Mouse (Mus musculus) testis, adult 2 months (tissue): ENCODE measurements at regions not wholly inside any gene's neighbourhood (a gene's known extent, or its start where the extent isn't known, plus 50 kb on each side); places are given as distances from the start of the nearest gene placed in this dataset.

Experiments used
- H3K27ac ChIP-seq: fragments of 200-500 bp; 2 replicates; pipeline ENCODE4 v1.5.1; 2012; ENCODE audit warnings: low read depth, low read length; ENCODE audit not compliant: control insufficient read depth, insufficient read depth
- H3K27me3 ChIP-seq: fragments of 200-500 bp; 2 replicates; pipeline ENCODE4 v1.6.1; 2012; ENCODE audit warnings: mild to moderate bottlenecking, low read length, moderate library complexity; ENCODE audit not compliant: control insufficient read depth, insufficient read depth
- H3K36me3 ChIP-seq: fragments of 200-500 bp; 2 replicates; pipeline ENCODE4 v1.6.1; 2012; ENCODE audit warnings: mild to moderate bottlenecking, low read length; ENCODE audit not compliant: control insufficient read depth, insufficient read depth
- H3K4me1 ChIP-seq: fragments of 200-500 bp; 2 replicates; pipeline ENCODE4 v1.6.1; 2012; ENCODE audit warnings: low read length; ENCODE audit not compliant: control insufficient read depth, insufficient read depth
- H3K4me3 ChIP-seq: fragments of 200-500 bp; 2 replicates; pipeline ENCODE4 v1.5.1; 2012; ENCODE audit warnings: low read depth, mild to moderate bottlenecking, low read length, moderate library complexity, mixed read lengths; ENCODE audit not compliant: control insufficient read depth
- CTCF ChIP-seq: fragments of 200-500 bp; IDR thresholded peaks from 2 replicates; pipeline ENCODE4 v1.5.1; 2012; ENCODE audit warnings: low read depth, mild to moderate bottlenecking, inconsistent platforms, low read length, moderate library complexity; ENCODE audit not compliant: control insufficient read depth, insufficient read depth, insufficient replicate concordance
- POLR2A ChIP-seq: fragments of 200-500 bp; IDR thresholded peaks from 2 replicates; pipeline ENCODE4 v1.6.1; 2012; ENCODE audit warnings: low read depth, mild to moderate bottlenecking, inconsistent platforms, low read length, moderate library complexity; ENCODE audit not compliant: control insufficient read depth

DNA sequence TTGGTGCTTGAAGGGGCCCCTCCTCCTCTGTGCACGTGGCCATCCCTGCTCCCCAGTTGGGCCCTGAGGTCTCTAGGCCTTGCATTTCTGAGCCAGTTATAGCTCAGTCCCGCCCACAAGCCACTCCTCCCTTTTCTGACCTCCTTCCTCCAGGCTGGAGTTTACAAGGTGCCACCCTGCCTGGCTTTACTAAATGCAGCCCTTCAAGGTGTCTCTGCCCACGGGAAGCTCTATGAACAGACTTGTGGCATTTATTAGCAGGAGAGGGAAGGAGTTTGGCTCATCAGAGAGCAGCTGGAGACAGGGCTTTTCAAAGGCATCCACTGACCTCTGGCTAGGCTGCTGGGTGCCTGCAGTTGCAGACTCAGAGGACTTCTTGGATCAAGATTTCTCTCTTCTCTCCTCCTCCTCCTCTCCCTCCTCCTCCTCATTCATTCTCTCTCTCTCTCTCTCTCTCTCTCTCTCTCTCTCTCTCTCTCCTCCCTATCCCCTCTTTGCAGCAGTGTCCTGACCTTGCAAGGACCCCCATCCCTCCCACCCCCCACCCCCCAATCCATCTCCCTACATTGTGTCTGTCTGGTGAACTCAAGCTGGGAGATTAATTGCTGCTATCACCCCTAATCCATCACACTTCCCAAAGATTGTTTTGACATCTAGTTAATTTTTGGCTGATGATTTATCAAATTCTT is 265.1 kb downstream of the Gm45692 start:
- Histone ChIP-seq H3K27ac (no peak overlapping the region), H3K36me3 (no peaks in the 10 kb centered on the region), H3K27me3 (no peaks in the 10 kb centered on the region), H3K4me1 (peaks cover 2% of the 10 kb centered on the region), H3K4me3 (no peak overlapping the region)
- no peak for TF ChIP-seq CTCF
- TF ChIP-seq POLR2A: no peak

GRCm38 (mm10) chr8:26384994-26385345 is 265.6 kb downstream of the Gm45692 start:
- H3K4me3 ChIP-seq: no peak overlapping the region

GRCm38 (mm10) chr8:26395061-26395460 is 275.7 kb downstream of the Gm45692 start:
- H3K4me1 ChIP-seq: no peaks in the 10 kb centered on the region
- H3K36me3 ChIP-seq: no peaks in the 10 kb centered on the region
- no peak overlapping the region for H3K4me3 ChIP-seq
- no peaks in the 10 kb centered on the region for H3K27me3 ChIP-seq
- TF ChIP-seq POLR2A: no peak
- no peak; the same call in 1 of the 2 replicates for TF ChIP-seq CTCF
- H3K27ac ChIP-seq: no peak overlapping the region

More at GRCm38 (mm10) chr8:26384994-26385345, 265.6 kb downstream of the Gm45692 start:
- TF ChIP-seq CTCF: no peak
- no peak for TF ChIP-seq POLR2A
- no peaks in the 10 kb centered on the region for H3K27me3 ChIP-seq
- peaks cover 2% of the 10 kb centered on the region for H3K4me1 ChIP-seq
- H3K27ac ChIP-seq: no peak overlapping the region
- H3K36me3 ChIP-seq: no peaks in the 10 kb centered on the region

GRCm38 (mm10) chr8:26420002-26420401 is 300.7 kb downstream of the Gm45692 start:
- Histone ChIP-seq H3K27ac (no peak overlapping the region), H3K4me1 (no peaks in the 10 kb centered on the region), H3K36me3 (no peaks in the 10 kb centered on the region), H3K27me3 (no peaks in the 10 kb centered on the region), H3K4me3 (no peak overlapping the region)
- TF ChIP-seq CTCF (no peak), POLR2A (no peak)

DNA sequence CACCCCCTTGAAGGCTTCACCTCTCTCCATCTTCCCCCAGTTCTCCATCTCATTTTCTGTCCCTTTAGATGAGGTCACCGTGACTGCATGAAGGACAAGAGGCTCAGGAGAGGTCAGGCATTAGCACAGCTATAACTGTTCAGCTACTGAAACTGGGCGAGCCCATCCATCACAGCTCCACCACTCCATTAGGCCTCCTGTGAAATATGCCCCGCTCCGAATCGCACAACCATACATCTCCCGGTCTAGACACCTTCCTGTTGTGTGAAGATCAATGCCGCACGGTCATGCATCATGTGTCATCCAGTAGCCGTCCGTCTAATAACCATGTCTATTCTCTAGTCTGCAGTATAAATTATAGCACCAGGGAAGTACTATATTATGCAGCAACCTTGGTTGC is 301.2 kb downstream of the Gm45692 start:
- Histone ChIP-seq H3K4me3 (no peak overlapping the region), H3K27ac (no peak overlapping the region), H3K27me3 (no peaks in the 10 kb centered on the region), H3K4me1 (no peaks in the 10 kb centered on the region), H3K36me3 (no peaks in the 10 kb centered on the region)
- TF ChIP-seq POLR2A (no peak), CTCF (no peak)

DNA sequence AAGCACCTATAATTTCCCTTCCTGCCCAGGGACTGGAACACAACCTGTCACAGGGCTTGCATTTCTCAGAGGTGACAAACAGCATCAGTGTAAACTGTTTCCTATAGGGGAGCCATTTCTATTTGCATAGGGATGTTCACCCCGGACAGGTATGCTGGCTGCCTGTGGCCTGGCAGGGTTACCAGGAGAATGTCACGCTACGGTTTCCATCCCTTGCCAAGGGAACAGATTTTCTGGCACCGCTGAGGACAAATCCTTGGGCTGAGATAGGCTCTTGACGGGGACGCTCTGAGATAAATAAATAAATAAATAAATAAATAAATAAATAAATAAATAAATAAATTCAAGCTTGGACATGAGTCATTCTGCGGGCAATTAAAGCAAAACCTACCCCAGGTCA is 308.0 kb downstream of the Gm45692 start:
- Histone ChIP-seq H3K27ac (no peak overlapping the region), H3K4me1 (no peaks in the 10 kb centered on the region), H3K4me3 (no peak overlapping the region), H3K36me3 (no peaks in the 10 kb centered on the region), H3K27me3 (no peaks in the 10 kb centered on the region)
- TF ChIP-seq CTCF (no peak), POLR2A (no peak)

DNA sequence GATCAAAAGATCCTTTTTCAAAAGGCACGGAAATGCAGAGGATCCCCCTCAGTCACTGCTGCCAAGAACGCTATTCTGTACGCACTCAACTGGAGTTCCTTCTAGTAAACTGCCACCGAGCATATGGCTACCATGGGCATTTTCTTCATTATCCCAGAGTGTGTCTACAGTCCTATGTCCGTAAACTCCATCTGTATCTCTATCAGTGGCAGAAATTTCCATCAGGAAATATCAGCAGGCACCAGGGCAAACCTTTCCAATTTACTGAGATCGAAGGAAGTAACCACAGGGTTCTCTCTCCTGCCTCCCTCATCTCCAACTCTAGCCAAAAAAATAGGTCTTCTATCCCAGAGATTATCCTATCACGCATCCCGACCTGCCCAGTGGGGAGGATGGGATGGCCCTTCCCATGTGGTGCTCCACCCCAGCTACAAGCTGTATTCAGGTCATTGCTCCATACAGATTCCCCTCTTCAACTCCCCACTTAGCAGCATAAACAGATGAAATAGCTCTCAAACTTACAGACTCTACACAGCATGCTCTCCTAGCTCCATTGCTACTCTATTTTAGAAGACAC is 310.5 kb downstream of the Gm45692 start:
- no peak overlapping the region for H3K4me3 ChIP-seq
- TF ChIP-seq POLR2A (no peak), CTCF (no peak)
- H3K27ac ChIP-seq: no peak overlapping the region
- no peaks in the 10 kb centered on the region for H3K36me3 ChIP-seq
- no peaks in the 10 kb centered on the region for H3K27me3 ChIP-seq
- H3K4me1 ChIP-seq: no peaks in the 10 kb centered on the region
